ENCODE assay signal across 7 mouse cellular contexts in genomic region chr16:3884201-3885064, GRCm38 (mm10). TPM values are rescaled to one million over a fixed set of nuclear protein-coding genes. Genes with fewer than 3 reads are reported as not detected.
DNase-seq lines count a peak whose midpoint lies in the region; ATAC-seq and TF ChIP-seq lines count a peak whose summit lies in the region.

Gene Zfp597 (minus strand): TSS chr16:3884561.
Gene Gm20695 (plus strand): TSS chr16:3884648.

- peak within 1 kb of the TSS; percentile 62 for H3K4me2 ChIP-seq in embryonic facial prominence, embryonic 12.5 days (replicated peaks)
- H3K4me2 ChIP-seq in limb, embryonic 13.5 days (replicated peaks) = peak within 1 kb of the TSS; percentile 78
- H3K4me2 ChIP-seq in midbrain, embryonic 16.5 days (ENCODE audit: low read length) = peak within 1 kb of the TSS; percentile 73

- DNase-seq in adrenal gland, postnatal 25 days = peak; percentile 97
- peak; percentile 97 to 98 for DNase-seq in heart, adult 2 months
- DNase-seq in kidney, adult 8-10 months = peak; percentile 94
- DNase-seq in spleen, postnatal 10 days (ENCODE audit: low spot score in 2 of 2) = peak; percentile 95 to 96

- no peaks in the 10 kb centered on the region for H3K27me3 ChIP-seq in embryonic facial prominence, embryonic 12.5 days
- H3K27me3 ChIP-seq in heart, adult 2 months (ENCODE audit: control insufficient read depth, insufficient read depth, low read length) = no peaks in the 10 kb centered on the region
- no peaks in the 10 kb centered on the region for H3K27me3 ChIP-seq in limb, embryonic 13.5 days
- no peaks in the 10 kb centered on the region for H3K27me3 ChIP-seq in midbrain, embryonic 16.5 days (ENCODE audit: control insufficient read depth, insufficient read depth, low read depth, low read length)

- peak; percentile 61 for TF ChIP-seq CTCF in heart, adult 2 months (IDR thresholded peaks at IDR 0.05)

- peak within 1 kb of the TSS; percentile 82 for H3K9ac ChIP-seq in embryonic facial prominence, embryonic 12.5 days
- peak within 1 kb of the TSS; percentile 98 for H3K9ac ChIP-seq in heart, adult 2 months (ENCODE audit: low read depth, low read length)
- peak within 1 kb of the TSS; percentile 86 for H3K9ac ChIP-seq in limb, embryonic 13.5 days
- H3K9ac ChIP-seq in midbrain, embryonic 16.5 days (ENCODE audit: low read depth, low read length) = peak within 1 kb of the TSS; percentile 93

- peak; percentile 67 for TF ChIP-seq POLR2A in heart, adult 2 months (IDR thresholded peaks at IDR 0.05; ENCODE audit: insufficient read depth, low read depth, low read length)

- H3K27ac ChIP-seq in embryonic facial prominence, embryonic 12.5 days = peak within 1 kb of the TSS; percentile 90
- peak within 1 kb of the TSS; percentile 97 for H3K27ac ChIP-seq in heart, adult 2 months
- H3K27ac ChIP-seq in limb, embryonic 13.5 days = peak within 1 kb of the TSS; percentile 66; the same call in 1 of the 2 replicates
- H3K27ac ChIP-seq in midbrain, embryonic 16.5 days (ENCODE audit: low read length) = peak within 1 kb of the TSS; percentile 97

- H3K4me1 ChIP-seq in embryonic facial prominence, embryonic 12.5 days = peaks cover 12% of the 10 kb centered on the region
- peaks cover 17% of the 10 kb centered on the region for H3K4me1 ChIP-seq in heart, adult 2 months (ENCODE audit: control insufficient read depth, insufficient read depth, low read length)
- H3K4me1 ChIP-seq in limb, embryonic 13.5 days = peaks cover 16% of the 10 kb centered on the region
- peaks cover 33% of the 10 kb centered on the region for H3K4me1 ChIP-seq in midbrain, embryonic 16.5 days (ENCODE audit: control insufficient read depth, insufficient read depth, low read length)

- peak within 1 kb of the TSS; percentile 87 for H3K4me3 ChIP-seq in embryonic facial prominence, embryonic 12.5 days
- peak within 1 kb of the TSS; percentile 99 for H3K4me3 ChIP-seq in heart, adult 2 months
- H3K4me3 ChIP-seq in limb, embryonic 13.5 days = peak within 1 kb of the TSS; percentile 87
- peak within 1 kb of the TSS; percentile 92 for H3K4me3 ChIP-seq in midbrain, embryonic 16.5 days (ENCODE audit: low read depth, low read length)

- peaks cover 6% of the 10 kb centered on the region; the same call in 1 of the 2 replicates for H3K79me2 ChIP-seq in heart, adult 2 months (replicated peaks; ENCODE audit: control insufficient read depth, insufficient read depth, low read length)

- intact Hi-C loops in heart, adult 2 months (cut with DNase I) = loop anchor here (1.0 to 10.0 kb wide), 4 partner anchors 12 to 140 kb away; partner anchors contain the start of genes 1700037C18Rik, Cluap1, Naa60 and Zfp174

- no peaks in the 10 kb centered on the region for H3K9me3 ChIP-seq in embryonic facial prominence, embryonic 12.5 days
- H3K9me3 ChIP-seq in limb, embryonic 13.5 days = no peaks in the 10 kb centered on the region
- H3K9me3 ChIP-seq in midbrain, embryonic 16.5 days (replicated peaks; ENCODE audit: control insufficient read depth, low read length, poor library complexity, severe bottlenecking) = no peaks in the 10 kb centered on the region

- WGBS in embryonic facial prominence, embryonic 12.5 days = 1% methylated on average over 87 of the region's 88 CpGs
- WGBS in heart, adult 2 months = under 1% methylated on average over 88 of the region's 88 CpGs
- WGBS in limb, embryonic 13.5 days = 0% methylated on average over 88 of the region's 88 CpGs
- WGBS in midbrain, embryonic 16.5 days = under 1% methylated on average over 86 of the region's 88 CpGs

- TF ChIP-seq EP300 in heart, adult 2 months (IDR thresholded peaks at IDR 0.05; ENCODE audit: insufficient read depth, low read depth, low read length) = 0 out of 2 replicates have a peak, but pooled peaks have one; percentile 69

- peak; percentile 97 for ATAC-seq in embryonic facial prominence, embryonic 12.5 days (ENCODE audit: insufficient number of reproducible peaks, insufficient read depth, low FRiP score, low TSS enrichment)
- ATAC-seq in limb, embryonic 13.5 days (ENCODE audit: low FRiP score, low read depth) = peak; percentile 99
- ATAC-seq in midbrain, embryonic 16.5 days = peak; percentile 99

- peaks cover 4% of the 10 kb centered on the region; the same call in 1 of the 2 replicates for H3K36me3 ChIP-seq in embryonic facial prominence, embryonic 12.5 days
- H3K36me3 ChIP-seq in heart, adult 2 months (ENCODE audit: control insufficient read depth, insufficient read depth, low read length) = peaks cover 15% of the 10 kb centered on the region
- peaks cover 11% of the 10 kb centered on the region for H3K36me3 ChIP-seq in limb, embryonic 13.5 days
- H3K36me3 ChIP-seq in midbrain, embryonic 16.5 days (ENCODE audit: control insufficient read depth, insufficient read depth, low read length) = 0 out of 2 replicates have a peak, but pooled peaks cover 1% of the 10 kb centered on the region

RNA-seq across cellular contexts. Expression of gene Zfp597, which starts in this region (rescaled TPM):
- 24.4 TPM in 2 replicates for total RNA-seq in adrenal gland, postnatal 25 days (2021)
- 6.1 and 8.3 TPM in 2 replicates for polyA plus RNA-seq in embryonic facial prominence, embryonic 12.5 days (2016; fragmentation: Nextera tagmentation; extraction: Ambion mirVana)
- total RNA-seq in heart, adult 2 months (2021) = 10 to 100 TPM; 10.8 to 12.1 TPM
- 2.3 and 4.6 TPM in 2 replicates for polyA plus RNA-seq in heart, adult 2 months (2012; rRNA removed)
- polyA plus RNA-seq in limb, embryonic 13.5 days (2015; fragmentation: Nextera tagmentation; extraction: Ambion mirVana) = 6.1 and 6.4 TPM in 2 replicates
- polyA plus RNA-seq in midbrain, embryonic 16.5 days (2015; fragmentation: Nextera tagmentation; extraction: Ambion mirVana) = 20.6 and 21.8 TPM in 2 replicates

RNA-seq across cellular contexts. Expression of gene Gm20695, which starts in this region (rescaled TPM):
- total RNA-seq in adrenal gland, postnatal 25 days (2021) = 1.5 and 1.8 TPM in 2 replicates
- polyA plus RNA-seq in embryonic facial prominence, embryonic 12.5 days (2016; fragmentation: Nextera tagmentation; extraction: Ambion mirVana) = 2.1 and 2.3 TPM in 2 replicates
- under 1 TPM; 0.27 to 0.42 TPM for total RNA-seq in heart, adult 2 months (2021)
- polyA plus RNA-seq in heart, adult 2 months (2012; rRNA removed) = not detected in 2 replicates
- 4.3 and 6.2 TPM in 2 replicates for polyA plus RNA-seq in limb, embryonic 13.5 days (2015; fragmentation: Nextera tagmentation; extraction: Ambion mirVana)
- polyA plus RNA-seq in midbrain, embryonic 16.5 days (2015; fragmentation: Nextera tagmentation; extraction: Ambion mirVana) = 2.7 and 5.4 TPM in 2 replicates

Comparison
In these comparisons a context has a peak if more than half of its experiments do, and no peak if none do; other contexts are left out.
1. Peak in every context shown above with its lines: DNase-seq, ATAC-seq, H3K4me3 ChIP-seq and H3K27ac ChIP-seq.